In the genomic region with DNA sequence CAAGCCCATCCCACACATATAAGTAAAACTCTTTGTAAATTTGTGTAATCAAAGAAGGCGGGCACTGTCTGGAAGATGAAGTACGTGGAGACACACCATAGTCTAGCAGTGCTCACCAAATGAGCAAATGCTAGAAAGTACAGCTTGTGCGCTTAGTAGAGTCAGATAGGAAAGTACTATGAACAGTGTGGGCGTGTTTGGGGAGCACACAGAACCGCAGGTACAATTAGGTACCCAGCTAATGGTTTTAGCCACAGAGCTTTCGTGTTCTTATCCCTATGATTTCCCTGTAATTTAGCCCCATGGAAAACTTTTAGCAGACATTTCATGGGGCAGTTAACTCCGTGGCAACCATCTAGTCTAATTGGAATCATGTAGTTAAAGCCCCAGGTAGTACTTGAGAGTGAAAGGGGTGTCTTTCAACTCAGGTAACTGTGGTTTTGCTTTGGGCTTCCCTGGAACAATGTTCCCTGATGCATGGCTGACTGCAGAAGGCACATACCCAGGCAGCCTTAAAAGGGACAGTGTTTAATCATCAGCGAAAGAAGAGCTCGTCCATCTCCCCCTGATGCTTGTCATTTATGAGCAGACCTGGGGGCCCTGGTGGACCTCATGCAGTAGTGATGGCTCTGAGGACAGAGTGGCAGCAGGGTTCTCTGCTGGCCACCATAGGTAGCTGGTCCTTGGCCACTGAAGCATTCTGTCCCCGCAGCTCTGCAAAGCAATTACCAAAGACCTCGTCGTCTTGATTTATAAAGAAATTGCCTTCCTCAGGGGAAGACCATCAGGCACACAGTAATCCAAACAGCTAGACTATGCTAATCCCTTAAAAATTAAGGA, we compare ENCODE assay signal across 12 mouse cellular contexts.
"Had no signal": no experiment of that assay in that cellular context is flagged by ENCODE, and none has a peak within 500 bp of the region (broad histone marks: within the 10 kb centered on the region; RNA-seq: fewer than 3 reads in every experiment).

No protein-coding gene starts in this region.

- H3K9ac ChIP-seq: limb, embryonic 15.5 days; liver, embryonic 12.5 days; lung, embryonic 14.5 days had no signal

- H3K4me1 ChIP-seq: limb, embryonic 15.5 days; liver, embryonic 12.5 days; midbrain, embryonic 10.5 days had no signal

- H3K27me3 ChIP-seq: limb, embryonic 15.5 days; liver, embryonic 12.5 days had no signal

- ATAC-seq: liver, embryonic 12.5 days had no signal

- DNase-seq: kidney, postnatal 36 days; layer of hippocampus, adult 9-11 months; layer of hippocampus, postnatal 36 days; lung, embryonic 14.5 days; lung, postnatal 10 days; lung, postnatal 4 days; thymus, postnatal 4 days had no signal

- H3K27ac ChIP-seq: kidney, postnatal 0 days; limb, embryonic 15.5 days; liver, embryonic 12.5 days; midbrain, embryonic 10.5 days; stomach, postnatal 0 days had no signal

- H3K36me3 ChIP-seq: limb, embryonic 15.5 days; liver, embryonic 12.5 days; midbrain, embryonic 10.5 days had no signal

- H3K9me3 ChIP-seq: limb, embryonic 15.5 days; liver, embryonic 12.5 days; midbrain, embryonic 10.5 days had no signal

- H3K4me2 ChIP-seq: limb, embryonic 15.5 days; liver, embryonic 12.5 days; lung, embryonic 14.5 days had no signal

- H3K4me3 ChIP-seq: limb, embryonic 15.5 days; liver, embryonic 12.5 days; midbrain, embryonic 10.5 days had no signal
